In the genomic region with DNA sequence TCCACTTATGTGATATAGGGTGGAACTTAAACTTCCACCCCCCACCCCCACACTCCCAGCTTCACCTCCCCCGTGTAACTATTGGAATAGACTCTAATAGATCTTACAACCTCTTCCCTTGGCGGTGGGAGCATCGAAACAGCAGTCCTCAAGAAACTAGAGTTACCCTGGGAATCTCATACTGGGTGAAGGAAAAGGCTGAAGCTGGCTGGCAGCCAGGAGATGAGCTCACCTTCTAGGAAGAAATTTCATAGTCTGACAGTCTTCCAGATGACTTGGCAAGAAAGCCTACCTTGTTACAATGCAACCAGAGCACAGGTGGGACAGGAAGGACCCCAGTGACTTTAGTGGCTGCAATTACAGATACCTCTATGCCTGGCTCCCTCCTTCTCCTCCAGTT, we compare ENCODE assay signal across 10 mouse cellular contexts. TPM values are rescaled to one million over a fixed set of nuclear protein-coding genes. Genes with fewer than 3 reads are reported as not detected.
A peak's percentile ranks its signal among the peaks of the same experiment; 100 is the strongest.
DNase-seq lines count a peak whose midpoint lies in the region; ATAC-seq lines count a peak whose summit lies in the region.
"Had no signal": no experiment of that assay in that cellular context is flagged by ENCODE, and none has a peak within 500 bp of the region (broad histone marks: within the 10 kb centered on the region; RNA-seq: fewer than 3 reads in every experiment).

No protein-coding gene starts in this region.

- DNase-seq in gastrocnemius, adult 18-20 months (ENCODE audit: low spot score) = peak; percentile 25
- DNase-seq in gastrocnemius, postnatal 4 days (ENCODE audit: low spot score in 2 of 2) = no peak
- peak; percentile 45 for DNase-seq in NIH3T3 (ENCODE audit: low read depth)
- peak; percentile 20 for DNase-seq in gastrocnemius, postnatal 10 days
- DNase-seq in kidney, postnatal 25 days = peak; percentile 75 to 76
- no peak for DNase-seq in yolk sac, embryonic 10.5 days (ENCODE audit: low spot score)
- DNase-seq in ovary, adult 18-20 months (ENCODE audit: low spot score) = no peak
- DNase-seq: lung, postnatal 4 days had no signal

- ATAC-seq in frontal cortex, adult (ENCODE audit: low TSS enrichment) = no peak
- ATAC-seq: CD4-positive, CD25-positive, alpha-beta regulatory T cell, adult 4 months had no signal

RNA-seq across cellular contexts. Expression of a gene that starts 57.6 kb away (rescaled TPM):
- 10 to 100 TPM; 10.1 to 10.4 TPM for total RNA-seq in gastrocnemius, adult 18-20 months (2021)
- 10 to 100 TPM; 35.0 to 37.1 TPM for total RNA-seq in gastrocnemius, postnatal 4 days (2021)
- total RNA-seq in gastrocnemius, postnatal 10 days (2021) = 10 to 100 TPM; 22.5 to 30.7 TPM

Comparison
In these comparisons a context has a peak if more than half of its experiments do, and no peak if none do; other contexts are left out.
1. DNase-seq: peak in gastrocnemius, adult 18-20 months (single experiment), NIH3T3 (single experiment), gastrocnemius, postnatal 10 days (single experiment) and kidney, postnatal 25 days (2 of 2); none in gastrocnemius, postnatal 4 days (0 of 2), yolk sac, embryonic 10.5 days (single experiment) and ovary, adult 18-20 months (single experiment).